Comparison of ENCODE assay signal across 9 mouse cellular contexts in genomic region chr16:16854836-16855235, GRCm38 (mm10). TPM values are rescaled to one million over a fixed set of nuclear protein-coding genes. Genes with fewer than 3 reads are reported as not detected.
A peak's percentile ranks its signal among the peaks of the same experiment; 100 is the strongest.
DNase-seq lines count a peak whose midpoint lies in the region; ATAC-seq lines count a peak whose summit lies in the region.
"Had no signal": no experiment of that assay in that cellular context is flagged by ENCODE, and none has a peak within 500 bp of the region (broad histone marks: within the 10 kb centered on the region; RNA-seq: fewer than 3 reads in every experiment).

No protein-coding gene starts in this region.

- no peak overlapping the region for H3K4me3 ChIP-seq in neural tube, embryonic 15.5 days (replicated peaks)
- H3K4me3 ChIP-seq in lung, embryonic 16.5 days (ENCODE audit: low read length), result no peak overlapping the region

- no peaks in the 10 kb centered on the region for H3K27me3 ChIP-seq in neural tube, embryonic 15.5 days (replicated peaks)
- no peaks in the 10 kb centered on the region for H3K27me3 ChIP-seq in lung, embryonic 16.5 days (ENCODE audit: control insufficient read depth, insufficient read depth, low read depth, low read length)

- no peak overlapping the region for H3K4me2 ChIP-seq in neural tube, embryonic 15.5 days
- H3K4me2 ChIP-seq in lung, embryonic 16.5 days (ENCODE audit: low read depth, low read length), result no peak overlapping the region

- H3K36me3 ChIP-seq in neural tube, embryonic 15.5 days, result no peaks in the 10 kb centered on the region
- H3K36me3 ChIP-seq in lung, embryonic 16.5 days (ENCODE audit: control insufficient read depth, insufficient read depth, low read length), result no peaks in the 10 kb centered on the region

- H3K9me3 ChIP-seq in neural tube, embryonic 15.5 days (replicated peaks), result 0 out of 2 replicates have a peak, but pooled peaks cover 2% of the 10 kb centered on the region
- H3K9me3 ChIP-seq in lung, embryonic 16.5 days (ENCODE audit: control insufficient read depth, low read length), result no peaks in the 10 kb centered on the region

- H3K27ac ChIP-seq in neural tube, embryonic 15.5 days (replicated peaks), result no peak overlapping the region
- no peak overlapping the region for H3K27ac ChIP-seq in lung, embryonic 16.5 days (ENCODE audit: low read length)

- H3K4me1 ChIP-seq in neural tube, embryonic 15.5 days, result no peaks in the 10 kb centered on the region
- no peaks in the 10 kb centered on the region for H3K4me1 ChIP-seq in lung, embryonic 16.5 days (replicated peaks; ENCODE audit: control insufficient read depth, insufficient read depth, low read length)

- ATAC-seq in neural tube, embryonic 15.5 days (ENCODE audit: low FRiP score), result no peak
- ATAC-seq in common myeloid progenitor, adult 5-6 weeks (replicated peaks; ENCODE audit: low read depth, poor library complexity, severe bottlenecking), result peak; percentile 92
- ATAC-seq in lung, embryonic 16.5 days (ENCODE audit: low read depth), result 0 out of 2 replicates have a peak, but pooled peaks have one; percentile 12

- peak; percentile 54 to 88 for DNase-seq in adrenal gland, adult (ENCODE audit: inconsistent age in 2 of 2, low spot score in 1 of 2)
- DNase-seq in adrenal gland, postnatal 4 days (ENCODE audit: low spot score in 2 of 2), result no peak
- DNase-seq in neural tube, embryonic 10.5 days (ENCODE audit: extremely low spot score, low spot score), result peak; percentile 19
- DNase-seq in induced T-regulatory cell, adult 2 months (ENCODE audit: low read depth), result peak; percentile 82
- DNase-seq in telencephalon, adult 2 months (ENCODE audit: low read depth, low spot score), result peak; percentile 16

- no peak overlapping the region for H3K9ac ChIP-seq in neural tube, embryonic 15.5 days (replicated peaks)
- H3K9ac ChIP-seq in lung, embryonic 16.5 days (ENCODE audit: low read length), result no peak overlapping the region

- WGBS in neural tube, embryonic 15.5 days, result 40% methylated on average over 6 of the region's 6 CpGs
- WGBS in lung, embryonic 16.5 days, result 23% methylated on average over 6 of the region's 6 CpGs

RNA-seq across cellular contexts. Expression of gene Igll1, which starts 8.9 kb away (rescaled TPM):
- total RNA-seq in adrenal gland, postnatal 4 days (2021), result not detected
- 0.57 TPM in 1 of 2 replicates, not detected in the other for polyA plus RNA-seq in neural tube, embryonic 15.5 days (2015; fragmentation: Nextera tagmentation; extraction: Ambion mirVana)
- total RNA-seq in common myeloid progenitor, adult 5-6 weeks (2017), result not detected in 2 replicates
- 0.41 and 0.93 TPM in 2 replicates for polyA plus RNA-seq in lung, embryonic 16.5 days (2015; fragmentation: Nextera tagmentation; extraction: Ambion mirVana)
- polyA plus RNA-seq: heart, embryonic 16.5 days had no signal

RNA-seq across cellular contexts. Expression of gene Top3b, which starts 15.7 kb away (rescaled TPM):
- 10 to 100 TPM; 83.5 to 93.2 TPM for total RNA-seq in adrenal gland, postnatal 4 days (2021)
- 69.8 and 70.6 TPM in 2 replicates for polyA plus RNA-seq in neural tube, embryonic 15.5 days (2015; fragmentation: Nextera tagmentation; extraction: Ambion mirVana)
- 66.9 and 96.1 TPM in 2 replicates for total RNA-seq in common myeloid progenitor, adult 5-6 weeks (2017)
- polyA plus RNA-seq in lung, embryonic 16.5 days (2015; fragmentation: Nextera tagmentation; extraction: Ambion mirVana), result 64.1 and 69.5 TPM in 2 replicates

RNA-seq across cellular contexts. Expression of gene Vpreb1, which starts 15.8 kb away (rescaled TPM):
- under 1 TPM in 1 of 2 experiments, not detected in 1; 0.87 TPM for total RNA-seq in adrenal gland, postnatal 4 days (2021)
- polyA plus RNA-seq in neural tube, embryonic 15.5 days (2015; fragmentation: Nextera tagmentation; extraction: Ambion mirVana), result 1.5 and 1.6 TPM in 2 replicates
- total RNA-seq in common myeloid progenitor, adult 5-6 weeks (2017), result 3.1 and 4.1 TPM in 2 replicates
- polyA plus RNA-seq in lung, embryonic 16.5 days (2015; fragmentation: Nextera tagmentation; extraction: Ambion mirVana), result 2.6 and 4.7 TPM in 2 replicates

RNA-seq across cellular contexts. Expression of gene Spag6l, which starts 25.6 kb away (rescaled TPM):
- 1 to 10 TPM in 1 of 2 experiments, under 1 TPM in 1; 0.54 to 1.3 TPM for total RNA-seq in adrenal gland, postnatal 4 days (2021)
- 13.9 and 16.3 TPM in 2 replicates for polyA plus RNA-seq in neural tube, embryonic 15.5 days (2015; fragmentation: Nextera tagmentation; extraction: Ambion mirVana)
- 6.1 and 6.3 TPM in 2 replicates for total RNA-seq in common myeloid progenitor, adult 5-6 weeks (2017)
- 8.3 and 11.8 TPM in 2 replicates for polyA plus RNA-seq in lung, embryonic 16.5 days (2015; fragmentation: Nextera tagmentation; extraction: Ambion mirVana)

RNA-seq across cellular contexts. Expression of gene Ppm1f, which starts 41.4 kb away (rescaled TPM):
- total RNA-seq in adrenal gland, postnatal 4 days (2021), result 10 to 100 TPM; 41.4 to 44.5 TPM
- 25.6 and 27.8 TPM in 2 replicates for polyA plus RNA-seq in neural tube, embryonic 15.5 days (2015; fragmentation: Nextera tagmentation; extraction: Ambion mirVana)
- 20.3 and 22.3 TPM in 2 replicates for total RNA-seq in common myeloid progenitor, adult 5-6 weeks (2017)
- polyA plus RNA-seq in lung, embryonic 16.5 days (2015; fragmentation: Nextera tagmentation; extraction: Ambion mirVana), result 37.2 and 38.2 TPM in 2 replicates

Comparison
In these comparisons a context has a peak if more than half of its experiments do, and no peak if none do; other contexts are left out.
1. DNase-seq: peak in adrenal gland, adult (2 of 2), neural tube, embryonic 10.5 days (single experiment), induced T-regulatory cell, adult 2 months (single experiment) and telencephalon, adult 2 months (single experiment); none in adrenal gland, postnatal 4 days (0 of 2).